Mouse (Mus musculus): Measurements from ENCODE around the gene Sox13.

The Sox13 gene

GRCm38 (mm10) chr1:133431133-133431532 lies 7.0 kb upstream of the Sox13 start:
- no peak for DNase-seq (ENCODE audit: low read depth)

- DNase-seq (ENCODE audit: low read depth), result no peak
Measured at GRCm38 (mm10) chr1:133424547-133425140, 467 bp upstream of the Sox13 start.

- no peak for DNase-seq (ENCODE audit: low read depth)
Measured at GRCm38 (mm10) chr1:133423166-133423542, 1.0 kb downstream of the Sox13 start.

- no peak for DNase-seq (ENCODE audit: low read depth)
Measured at GRCm38 (mm10) chr1:133422615-133423161, 1.5 kb downstream of the Sox13 start.

- no peak for DNase-seq (ENCODE audit: low read depth)
Measured at GRCm38 (mm10) chr1:133421975-133422570, 2.1 kb downstream of the Sox13 start.

GRCm38 (mm10) chr1:133421061-133421460 lies 3.1 kb downstream of the Sox13 start:
- DNase-seq (ENCODE audit: low read depth), result no peak

GRCm38 (mm10) chr1:133420491-133420890 lies 3.7 kb downstream of the Sox13 start:
- DNase-seq (ENCODE audit: low read depth), result no peak

- DNase-seq (ENCODE audit: low read depth), result no peak
Measured at GRCm38 (mm10) chr1:133419178-133419834, 4.9 kb downstream of the Sox13 start.

GRCm38 (mm10) chr1:133418164-133418800 lies 5.9 kb downstream of the Sox13 start:
- DNase-seq (ENCODE audit: low read depth), result no peak

- no peak for DNase-seq (ENCODE audit: low read depth)
Measured at GRCm38 (mm10) chr1:133417539-133417938, 6.6 kb downstream of the Sox13 start.

- no peak for DNase-seq (ENCODE audit: low read depth)
Measured at GRCm38 (mm10) chr1:133417113-133417512, 7.1 kb downstream of the Sox13 start.

GRCm38 (mm10) chr1:133416472-133416871 lies 7.7 kb downstream of the Sox13 start:
- DNase-seq (ENCODE audit: low read depth), result no peak

- no peak for DNase-seq (ENCODE audit: low read depth)
Measured at GRCm38 (mm10) chr1:133415505-133415904, 8.7 kb downstream of the Sox13 start.

- no peak for DNase-seq (ENCODE audit: low read depth)
Measured at GRCm38 (mm10) chr1:133415086-133415485, 9.1 kb downstream of the Sox13 start.

GRCm38 (mm10) chr1:133412941-133413340 lies 11.2 kb downstream of the Sox13 start:
- no peak for DNase-seq (ENCODE audit: low read depth)

- DNase-seq (ENCODE audit: low read depth), result no peak
Measured at GRCm38 (mm10) chr1:133411506-133412147, 12.6 kb downstream of the Sox13 start.

- DNase-seq (ENCODE audit: low read depth), result no peak
Measured at GRCm38 (mm10) chr1:133409786-133410185, 14.4 kb downstream of the Sox13 start.

GRCm38 (mm10) chr1:133408880-133409516 lies 15.2 kb downstream of the Sox13 start:
- DNase-seq (ENCODE audit: low read depth), result no peak

GRCm38 (mm10) chr1:133408321-133408720 lies 15.9 kb downstream of the Sox13 start:
- no peak for DNase-seq (ENCODE audit: low read depth)

GRCm38 (mm10) chr1:133407436-133407835 lies 16.7 kb downstream of the Sox13 start:
- no peak for DNase-seq (ENCODE audit: low read depth)

GRCm38 (mm10) chr1:133406614-133407013 lies 17.6 kb downstream of the Sox13 start:
- DNase-seq (ENCODE audit: low read depth), result no peak

GRCm38 (mm10) chr1:133404005-133404404 lies 20.2 kb downstream of the Sox13 start:
- DNase-seq (ENCODE audit: low read depth), result no peak
